Mouse (Mus musculus) thymus, postnatal 4 days (tissue): ENCODE measurements at regions not wholly inside any gene's neighbourhood (a gene's known extent, or its start where the extent isn't known, plus 50 kb on each side); places are given as distances from the start of the nearest gene placed in this dataset.

Experiments used
- DNase-seq: peaks from one replicate; pipeline ENCODE4 v3.0.0; 2021

GRCm38 (mm10) chr12:77135067-77135466, 102.9 kb upstream of the Fut8 start:
- no peak for DNase-seq

DNA sequence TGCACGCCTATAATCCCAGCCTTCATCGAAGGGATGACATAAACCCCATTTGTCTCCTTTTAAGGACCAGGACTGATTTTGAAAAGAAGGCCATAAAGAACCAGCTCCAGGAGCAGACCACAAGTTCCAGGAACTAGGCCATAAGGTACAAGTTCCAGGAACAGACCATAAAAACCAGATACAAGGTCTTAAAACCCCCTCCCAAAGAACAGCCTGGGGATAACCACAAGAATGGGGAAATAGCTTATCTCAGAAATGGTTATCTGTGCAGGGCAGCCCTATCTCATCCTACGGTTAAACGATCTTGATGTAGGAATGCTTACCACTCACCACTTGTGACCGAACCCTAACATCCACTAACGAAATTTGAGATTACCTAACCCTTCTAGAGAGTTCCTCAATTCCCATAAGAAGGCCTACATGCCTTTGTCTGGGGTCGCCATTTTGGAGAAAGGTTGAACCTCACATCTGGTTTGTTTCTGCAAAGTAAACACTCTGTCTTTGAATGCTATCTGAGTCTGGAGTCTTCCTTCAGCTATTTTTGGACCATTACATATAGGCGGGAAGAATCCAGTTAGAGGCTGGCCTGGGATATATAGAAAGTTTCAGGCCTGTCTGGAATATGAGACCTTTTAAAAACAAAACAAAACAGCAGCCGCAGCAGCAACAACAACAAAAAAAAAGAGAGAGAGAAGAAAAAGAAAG, 103.5 kb upstream of the Fut8 start:
- DNase-seq: no peak

DNA sequence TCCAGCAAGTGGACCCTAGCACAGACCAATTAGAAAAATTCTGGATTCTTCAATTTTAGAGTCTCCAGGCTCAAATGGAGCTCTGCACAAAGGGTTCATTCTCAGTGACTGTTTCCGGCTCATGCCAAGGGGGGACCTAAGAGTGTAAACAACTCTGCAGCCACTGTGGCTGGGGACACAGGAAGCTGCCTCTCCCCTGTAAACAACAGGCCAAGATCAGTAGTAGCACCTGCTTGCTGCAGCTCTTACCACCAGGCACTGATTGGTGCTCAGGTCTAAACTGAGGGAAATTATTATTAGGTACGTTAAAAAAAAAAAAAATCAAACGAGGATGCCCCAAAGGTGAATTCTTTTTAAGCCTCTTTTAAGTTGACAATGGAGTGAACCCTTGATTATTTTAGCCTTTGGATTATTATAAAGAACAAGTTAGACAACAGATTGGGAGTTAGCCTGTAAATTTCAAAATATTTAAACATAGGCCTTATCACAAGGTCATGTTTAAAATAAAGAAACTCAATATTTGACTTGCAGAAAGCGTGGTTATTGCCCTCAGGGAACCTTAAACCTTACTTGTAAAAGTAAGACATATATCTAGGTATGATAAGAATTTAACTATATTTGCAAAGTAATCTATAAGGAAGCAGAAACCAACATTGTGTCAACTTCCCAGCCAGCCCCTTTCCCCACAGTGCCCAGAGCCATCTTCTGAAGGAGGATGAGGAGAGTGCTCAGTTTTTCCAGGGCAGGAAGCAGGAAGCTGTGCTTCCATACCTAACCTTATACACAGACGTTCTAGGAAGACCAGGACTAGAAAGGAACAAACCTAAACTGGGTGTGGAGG, 104.2 kb upstream of the Fut8 start:
- no peak for DNase-seq

- DNase-seq: no peak
Observed at GRCm38 (mm10) chr12:77131328-77131727, 106.6 kb upstream of the Fut8 start.

DNA sequence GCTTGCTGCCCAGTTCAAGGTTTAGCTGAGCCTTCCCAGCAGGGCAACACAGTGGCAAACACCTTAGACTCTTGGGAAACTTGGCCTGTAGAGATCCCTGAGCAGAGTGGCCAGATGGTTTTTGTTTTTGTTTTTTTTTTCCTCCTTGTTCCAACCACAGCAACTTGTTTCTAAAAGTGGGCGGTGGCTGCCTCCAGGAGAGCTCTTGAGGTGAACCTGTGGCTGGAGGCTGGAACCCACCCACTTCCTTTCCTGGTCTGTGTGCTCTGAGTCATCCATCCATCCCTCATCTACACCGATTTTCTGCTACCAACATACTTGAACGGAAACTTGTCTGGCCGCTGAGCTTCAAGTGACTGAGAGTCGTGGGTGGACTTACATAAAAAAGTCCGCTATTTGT, 107.4 kb upstream of the Fut8 start:
- DNase-seq: no peak

- no peak for DNase-seq
Observed at GRCm38 (mm10) chr12:77124267-77124666, 113.7 kb upstream of the Fut8 start.

DNA sequence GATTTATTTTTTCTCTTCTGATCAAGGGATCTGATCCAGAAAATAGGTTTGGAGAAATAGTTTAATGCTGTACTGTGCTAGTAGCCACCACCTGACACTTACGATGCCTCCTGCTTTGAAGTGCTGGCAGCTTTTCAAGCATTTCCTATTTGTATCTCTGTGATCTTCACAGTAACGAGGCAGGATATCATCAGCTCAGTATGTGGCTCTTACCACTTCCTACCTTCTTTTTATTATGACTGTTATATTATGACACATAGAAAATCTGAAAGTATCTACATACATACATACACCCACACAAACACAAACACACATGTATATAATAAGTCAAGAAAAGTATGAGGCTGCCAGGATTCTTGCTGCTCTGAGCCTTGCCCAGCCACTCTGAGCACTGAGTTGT, 124.4 kb upstream of the Fut8 start:
- no peak for DNase-seq

GRCm38 (mm10) chr12:77112133-77112532, 125.8 kb upstream of the Fut8 start:
- DNase-seq: no peak

DNA sequence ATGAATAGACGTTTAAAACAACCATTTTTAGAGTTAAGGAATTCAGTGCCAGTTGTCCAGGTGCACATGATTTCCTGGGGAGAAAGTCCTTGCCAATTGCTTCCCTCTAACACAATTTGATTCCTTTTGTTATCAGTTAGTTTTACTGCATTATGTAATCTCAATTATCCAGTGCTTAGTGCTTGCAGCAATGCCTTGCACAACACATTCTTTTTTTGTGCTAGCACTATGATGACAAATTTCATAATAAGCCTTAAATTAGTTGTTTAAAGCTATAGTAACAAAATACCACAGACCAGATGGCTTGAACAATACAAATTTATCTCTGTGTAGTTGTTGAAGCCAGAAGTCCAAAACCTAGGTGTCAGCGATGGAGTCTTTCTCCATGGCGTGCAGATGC, 130.7 kb upstream of the Fut8 start:
- DNase-seq: no peak

GRCm38 (mm10) chr12:77105887-77106600, 131.9 kb upstream of the Fut8 start:
- no peak for DNase-seq

DNA sequence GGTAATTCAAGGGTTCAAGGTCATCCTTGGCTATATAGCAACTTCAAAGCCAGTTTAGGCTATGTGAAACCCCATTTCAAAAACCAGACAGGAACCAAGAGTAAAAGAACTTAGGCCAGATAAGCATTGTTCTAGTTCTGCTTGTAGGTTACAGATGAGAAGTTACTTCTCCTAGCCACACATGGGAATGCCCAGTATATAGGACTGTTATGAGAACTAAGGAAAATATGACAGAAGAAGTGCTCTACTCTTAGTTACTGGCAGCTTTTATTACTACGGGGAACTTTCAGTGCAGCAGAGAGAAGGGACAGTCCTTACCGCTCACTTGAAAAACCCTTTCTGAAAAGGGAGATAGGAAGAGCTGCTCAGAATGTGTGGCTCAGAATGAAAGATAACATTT, 137.4 kb upstream of the Fut8 start:
- DNase-seq: no peak

GRCm38 (mm10) chr12:77099521-77099920, 137.5 kb upstream of the Max start:
- DNase-seq: no peak

- DNase-seq: no peak
Observed at GRCm38 (mm10) chr12:77098821-77099220, 136.8 kb upstream of the Max start.

- no peak for DNase-seq
Observed at GRCm38 (mm10) chr12:77097831-77098230, 135.8 kb upstream of the Max start.

DNA sequence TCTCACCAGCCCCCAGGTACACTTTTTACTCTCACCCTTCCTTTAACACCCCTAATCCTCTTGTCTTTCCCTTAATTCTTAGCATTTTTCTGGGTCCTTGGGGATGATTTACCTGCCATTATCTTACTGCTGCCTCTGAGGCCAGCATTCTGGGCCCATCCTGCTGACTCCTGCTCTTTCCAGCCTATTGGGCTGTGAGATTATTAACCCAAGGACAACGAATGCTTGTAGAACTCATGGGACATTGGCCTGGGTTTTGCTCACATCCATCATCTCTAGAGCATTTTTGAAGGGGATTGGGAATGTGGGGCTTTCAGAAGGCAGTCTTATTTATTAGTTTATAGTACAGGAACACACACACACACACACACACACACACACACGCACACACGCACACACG, 134.5 kb upstream of the Max start:
- DNase-seq: no peak

GRCm38 (mm10) chr12:77094999-77095915, 133.3 kb upstream of the Max start:
- DNase-seq: no peak

GRCm38 (mm10) chr12:77094168-77094567, 132.2 kb upstream of the Max start:
- DNase-seq: no peak

DNA sequence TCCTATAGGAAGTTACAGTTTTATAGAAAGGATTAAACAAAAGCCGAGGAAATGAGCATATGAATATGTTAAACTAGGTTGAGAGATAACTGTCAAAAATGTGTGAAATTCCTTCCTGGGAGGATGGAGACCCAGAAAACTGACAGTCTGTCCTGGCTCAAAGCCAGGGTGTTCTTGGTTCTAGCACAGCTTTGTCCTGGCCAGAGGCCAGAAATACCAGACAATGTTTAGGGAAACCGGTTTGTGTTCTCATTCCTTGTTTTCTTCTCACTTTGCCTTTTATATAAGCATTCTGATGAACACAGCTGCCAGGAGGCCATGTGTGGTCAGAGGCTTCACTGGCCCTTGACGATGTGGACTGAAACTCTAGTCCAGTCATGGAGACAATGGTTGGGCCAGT, 130.7 kb upstream of the Max start:
- DNase-seq: no peak

DNA sequence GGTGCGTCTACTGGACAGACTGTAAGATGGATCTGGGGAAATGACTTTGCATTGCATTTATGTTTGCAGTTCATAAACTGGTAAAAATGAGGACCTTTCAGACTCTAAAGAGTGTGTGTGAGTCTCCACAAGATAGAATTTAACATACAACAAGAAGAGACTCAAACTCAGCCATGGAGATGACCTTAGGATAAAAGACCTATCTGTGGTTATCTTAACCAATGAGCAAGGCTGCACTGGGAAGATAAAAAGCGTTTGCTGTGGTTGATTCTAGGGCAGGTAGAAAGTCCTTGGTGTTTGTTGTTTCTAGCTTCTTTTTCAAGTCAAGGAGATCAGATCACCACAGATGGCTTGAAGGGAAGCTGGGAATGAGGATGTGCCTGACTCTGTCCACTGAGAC, 130.1 kb upstream of the Max start:
- DNase-seq: no peak

GRCm38 (mm10) chr12:77091700-77092099, 129.7 kb upstream of the Max start:
- no peak for DNase-seq

DNA sequence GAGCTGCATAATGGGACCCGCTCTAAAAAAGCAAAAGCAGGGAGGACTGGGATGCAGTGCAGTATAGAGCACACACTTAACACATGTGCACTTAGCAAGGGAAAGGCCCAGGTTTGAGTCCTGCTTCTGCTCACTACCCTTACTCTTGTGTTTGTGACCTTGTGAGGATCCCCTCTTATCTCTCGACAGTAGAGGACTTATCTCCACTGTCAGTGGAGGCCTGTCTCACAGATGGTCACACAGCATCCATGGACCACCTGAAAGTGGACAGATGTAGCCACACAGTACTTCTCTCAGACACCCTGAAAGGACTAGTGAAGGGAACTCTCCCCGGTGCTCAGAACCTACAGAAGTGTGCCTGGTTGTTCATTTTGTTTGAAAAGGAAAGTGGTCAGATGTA, 128.5 kb upstream of the Max start:
- no peak for DNase-seq

DNA sequence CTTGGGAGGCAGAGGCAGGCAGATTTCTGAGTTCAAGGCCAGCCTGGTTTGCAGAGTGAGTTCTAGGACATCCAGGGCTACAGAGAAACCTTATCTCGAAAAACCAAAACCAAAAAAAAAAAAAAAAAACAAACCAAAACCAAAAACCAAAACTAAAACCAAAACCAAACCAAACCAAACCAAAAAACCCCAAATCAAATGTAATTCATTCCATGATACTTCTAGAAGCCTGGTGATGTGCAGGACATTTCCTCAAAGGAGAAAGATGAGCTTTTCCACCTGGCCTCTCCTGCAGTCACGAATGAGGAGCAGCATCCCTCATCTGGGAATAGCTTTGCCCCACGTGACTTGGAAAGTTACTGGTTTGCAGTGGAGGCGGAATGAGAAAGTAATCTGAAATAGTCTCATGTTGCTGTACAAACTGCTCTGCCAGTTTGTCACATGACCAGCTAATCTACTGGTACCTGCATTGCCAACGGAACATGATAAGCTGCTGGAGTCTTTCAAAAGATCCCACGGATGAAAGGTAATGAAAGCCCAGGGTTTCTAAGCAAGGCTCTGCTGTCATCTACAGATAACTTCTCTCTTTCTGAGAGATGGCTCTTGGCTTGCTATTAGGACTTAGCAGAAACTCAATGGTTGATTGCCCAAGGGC, 127.8 kb upstream of the Max start:
- DNase-seq: no peak
